Mouse (Mus musculus) intestine, embryonic 15.5 days (tissue): Measurements from ENCODE around the gene Nckap1. TPM values are rescaled to one million over a fixed set of nuclear protein-coding genes. Genes with fewer than 3 reads are reported as not detected.

Source experiments
- ATAC-seq: fragments of 200-750 bp; cut with Nextera tagmentation; 2 replicates; pipeline ENCODE4 v1.8.0; 2017; ENCODE audit warnings: moderate TSS enrichment, moderate library complexity
- H3K27ac ChIP-seq: fragments of 300-500 bp; sonication (generic); 2 replicates; pipeline ENCODE4 v1.5.1; 2015; ENCODE audit warnings: mild to moderate bottlenecking, inconsistent platforms
- H3K27me3 ChIP-seq: fragments of 300-500 bp; sonication (generic); replicated peaks from 2 replicates; pipeline ENCODE4 v1.6.1; 2015; ENCODE audit warnings: inconsistent platforms
- H3K36me3 ChIP-seq: fragments of 300-500 bp; sonication (generic); 2 replicates; pipeline ENCODE4 v1.6.1; 2015; ENCODE audit warnings: inconsistent platforms
- H3K4me1 ChIP-seq: fragments of 300-500 bp; sonication (generic); replicated peaks from 2 replicates; pipeline ENCODE4 v1.6.1; 2015; ENCODE audit warnings: inconsistent platforms
- H3K4me2 ChIP-seq: fragments of 300-500 bp; sonication (generic); replicated peaks from 2 replicates; pipeline ENCODE4 v1.6.1; 2015; ENCODE audit warnings: mild to moderate bottlenecking, inconsistent platforms
- H3K4me3 ChIP-seq: fragments of 300-500 bp; sonication (generic); replicated peaks from 2 replicates; pipeline ENCODE4 v1.5.1; 2015; ENCODE audit warnings: inconsistent platforms
- H3K9ac ChIP-seq: fragments of 300-500 bp; sonication (generic); 2 replicates; pipeline ENCODE4 v1.6.1; 2015; ENCODE audit warnings: inconsistent platforms
- H3K9me3 ChIP-seq: fragments of 300-500 bp; sonication (generic); 2 replicates; pipeline ENCODE4 v1.6.1; 2016; ENCODE audit warnings: inconsistent platforms
- WGBS: fragments of 180-500 bp; shearing (Covaris S2); methylation state at CpG from one replicate; pipeline ENCODE4 v1.1.7; 2015; 5-methylcytosine and 5-hydroxymethylcytosine counted together
- polyA plus RNA-seq: library from polyadenylated mRNA; unstranded; fragments of >200 nt; fragmentation: Nextera tagmentation; extraction: Ambion mirVana; gene quantifications from 2 replicates; pipeline ENCODE4 v1.2.1, GENCODE M21; 2015

Gene Nckap1
- polyA plus RNA-seq, 1 experiment from 2014 or later, result 69.4 TPM

- Histone ChIP-seq H3K4me3 (no peak overlapping the region), H3K27ac (no peak overlapping the region), H3K4me1 (no peaks in the 10 kb centered on the region), H3K4me2 (no peak overlapping the region), H3K9ac (no peak overlapping the region), H3K27me3 (no peaks in the 10 kb centered on the region), H3K9me3 (no peaks in the 10 kb centered on the region), H3K36me3 (no peaks in the 10 kb centered on the region)
- 69% methylated on average over 4 of the region's 4 CpGs for WGBS
- ATAC-seq, result no peak
Observed at GRCm38 (mm10) chr2:80594215-80594918, 13.2 kb upstream of the Nckap1 start.

GRCm38 (mm10) chr2:80582356-80582755 lies 1.2 kb upstream of the Nckap1 start:
- WGBS, result 79% methylated on average over 3 of the region's 3 CpGs
- Histone ChIP-seq H3K9ac (no peak overlapping the region), H3K36me3 (no peaks in the 10 kb centered on the region), H3K27ac (no peak overlapping the region), H3K4me3 (no peak overlapping the region), H3K4me2 (no peak overlapping the region), H3K27me3 (no peaks in the 10 kb centered on the region), H3K9me3 (no peaks in the 10 kb centered on the region), H3K4me1 (peaks cover 10% of the 10 kb centered on the region; the same call in 1 of the 2 replicates)
- no peak for ATAC-seq

- H3K4me3 ChIP-seq, result peak overlapping the region; percentile 90
- WGBS, result under 1% methylated on average over 60 of the region's 65 CpGs
- ATAC-seq, result peak; percentile 78
- H3K4me2 ChIP-seq, result peak overlapping the region; percentile 66
- peak overlapping the region; percentile 99 for H3K27ac ChIP-seq
- H3K9ac ChIP-seq, result peak overlapping the region; percentile 99
- no peaks in the 10 kb centered on the region for H3K27me3 ChIP-seq
- H3K36me3 ChIP-seq, result no peaks in the 10 kb centered on the region
- no peaks in the 10 kb centered on the region for H3K9me3 ChIP-seq
- peaks cover 10% of the 10 kb centered on the region for H3K4me1 ChIP-seq
Observed at GRCm38 (mm10) chr2:80580311-80580961, 744 bp downstream of the Nckap1 start.

GRCm38 (mm10) chr2:80579253-80579891 lies 1.8 kb downstream of the Nckap1 start:
- H3K9ac ChIP-seq, result peak overlapping the region; percentile 9; the same call in 1 of the 2 replicates
- H3K4me1 ChIP-seq, result peaks cover 10% of the 10 kb centered on the region
- H3K4me2 ChIP-seq, result peak overlapping the region; percentile 49
- H3K27ac ChIP-seq, result no peak overlapping the region
- H3K4me3 ChIP-seq, result peak overlapping the region; percentile 19; the same call in 1 of the 2 replicates
- ATAC-seq, result no peak
- no peaks in the 10 kb centered on the region for H3K27me3 ChIP-seq
- H3K36me3 ChIP-seq, result no peaks in the 10 kb centered on the region
- no peaks in the 10 kb centered on the region for H3K9me3 ChIP-seq
- WGBS, result 30% methylated on average over 6 of the region's 6 CpGs

- H3K4me2 ChIP-seq, result no peak overlapping the region
- H3K27me3 ChIP-seq, result no peaks in the 10 kb centered on the region
- no peaks in the 10 kb centered on the region for H3K36me3 ChIP-seq
- peaks cover 10% of the 10 kb centered on the region for H3K4me1 ChIP-seq
- 97% methylated on average over 1 of the region's 1 CpGs for WGBS
- no peaks in the 10 kb centered on the region for H3K9me3 ChIP-seq
- H3K4me3 ChIP-seq, result no peak overlapping the region
- no peak overlapping the region for H3K27ac ChIP-seq
- ATAC-seq, result no peak
- H3K9ac ChIP-seq, result no peak overlapping the region
Observed at GRCm38 (mm10) chr2:80577286-80577685, 3.9 kb downstream of the Nckap1 start.

GRCm38 (mm10) chr2:80570656-80571055 lies 10.5 kb downstream of the Nckap1 start:
- no peak for ATAC-seq
- Histone ChIP-seq H3K4me2 (no peak overlapping the region), H3K4me1 (no peaks in the 10 kb centered on the region), H3K27me3 (no peaks in the 10 kb centered on the region), H3K9me3 (no peaks in the 10 kb centered on the region), H3K27ac (no peak overlapping the region), H3K9ac (no peak overlapping the region), H3K36me3 (no peaks in the 10 kb centered on the region), H3K4me3 (no peak overlapping the region)
- 73% methylated on average over 4 of the region's 4 CpGs for WGBS

- H3K4me2 ChIP-seq, result no peak overlapping the region
- no peak overlapping the region for H3K9ac ChIP-seq
- H3K4me3 ChIP-seq, result no peak overlapping the region
- ATAC-seq, result no peak
- H3K36me3 ChIP-seq, result no peaks in the 10 kb centered on the region
- H3K4me1 ChIP-seq, result peaks cover 4% of the 10 kb centered on the region
- WGBS, result 92% methylated on average over 4 of the region's 4 CpGs
- H3K27ac ChIP-seq, result no peak overlapping the region
- H3K9me3 ChIP-seq, result no peaks in the 10 kb centered on the region
- no peaks in the 10 kb centered on the region for H3K27me3 ChIP-seq
Observed at GRCm38 (mm10) chr2:80567411-80567810, 13.8 kb downstream of the Nckap1 start.

GRCm38 (mm10) chr2:80562253-80562652 lies 18.9 kb downstream of the Nckap1 start:
- no peak overlapping the region for H3K4me3 ChIP-seq
- no peaks in the 10 kb centered on the region for H3K9me3 ChIP-seq
- H3K9ac ChIP-seq, result no peak overlapping the region
- H3K27me3 ChIP-seq, result no peaks in the 10 kb centered on the region
- no peak overlapping the region for H3K27ac ChIP-seq
- peaks cover 4% of the 10 kb centered on the region for H3K4me1 ChIP-seq
- no peak overlapping the region for H3K4me2 ChIP-seq
- ATAC-seq, result no peak
- no peaks in the 10 kb centered on the region for H3K36me3 ChIP-seq

- Histone ChIP-seq H3K9ac (no peak overlapping the region), H3K9me3 (no peaks in the 10 kb centered on the region), H3K4me2 (no peak overlapping the region), H3K36me3 (no peaks in the 10 kb centered on the region), H3K4me3 (no peak overlapping the region), H3K27ac (no peak overlapping the region), H3K27me3 (no peaks in the 10 kb centered on the region), H3K4me1 (peaks cover 4% of the 10 kb centered on the region)
- WGBS, result 68% methylated on average over 3 of the region's 3 CpGs
- peak; percentile 83 for ATAC-seq
Observed at GRCm38 (mm10) chr2:80561478-80561877, 19.7 kb downstream of the Nckap1 start.

GRCm38 (mm10) chr2:80560773-80561172 lies 20.4 kb downstream of the Nckap1 start:
- Histone ChIP-seq H3K9ac (no peak overlapping the region), H3K36me3 (no peaks in the 10 kb centered on the region), H3K9me3 (no peaks in the 10 kb centered on the region), H3K4me3 (no peak overlapping the region), H3K4me1 (peaks cover 4% of the 10 kb centered on the region), H3K27me3 (no peaks in the 10 kb centered on the region), H3K27ac (no peak overlapping the region), H3K4me2 (no peak overlapping the region)
- WGBS, result 88% methylated on average over 5 of the region's 5 CpGs
- no peak for ATAC-seq

GRCm38 (mm10) chr2:80559655-80560054 lies 21.5 kb downstream of the Nckap1 start:
- Histone ChIP-seq H3K9ac (no peak overlapping the region), H3K27ac (no peak overlapping the region), H3K4me3 (no peak overlapping the region), H3K36me3 (no peaks in the 10 kb centered on the region), H3K27me3 (no peaks in the 10 kb centered on the region), H3K4me1 (peaks cover 4% of the 10 kb centered on the region), H3K4me2 (no peak overlapping the region), H3K9me3 (no peaks in the 10 kb centered on the region)
- ATAC-seq, result no peak
- WGBS, result 83% methylated on average over 5 of the region's 5 CpGs

- WGBS, result 61% methylated on average over 4 of the region's 4 CpGs
- H3K9ac ChIP-seq, result no peak overlapping the region
Observed at GRCm38 (mm10) chr2:80554442-80554841, 26.7 kb downstream of the Nckap1 start.

More at GRCm38 (mm10) chr2:80554442-80554841, 26.7 kb downstream of the Nckap1 start:
- no peak for ATAC-seq
- H3K36me3 ChIP-seq, result peaks cover 15% of the 10 kb centered on the region
- H3K4me2 ChIP-seq, result no peak overlapping the region
- H3K27ac ChIP-seq, result no peak overlapping the region
- H3K4me1 ChIP-seq, result no peaks in the 10 kb centered on the region
- no peaks in the 10 kb centered on the region for H3K9me3 ChIP-seq
- H3K27me3 ChIP-seq, result no peaks in the 10 kb centered on the region
- H3K4me3 ChIP-seq, result no peak overlapping the region
